Mouse (Mus musculus) R1 (cell line): ENCODE measurements around the gene Mnx1.
"Not testable (repeated sequence)": the region's sequence is repeated elsewhere in the genome, so short reads cannot be mapped to it uniquely, and the experiment has no call there.

Experiments used
- DNase-seq: peaks from one replicate; pipeline ENCODE4 v3.0.0-alpha.2; 2018; ENCODE audit warnings: low read depth, low spot score

Mnx1 gene

GRCm38 (mm10) chr5:29469501-29469900 is 8.8 kb downstream of the Mnx1 start:
- no peak for DNase-seq

GRCm38 (mm10) chr5:29468351-29469065 is 9.8 kb downstream of the Mnx1 start:
- peak; percentile 40 for DNase-seq

- DNase-seq, result peak; percentile 82
These were observed 10.6 kb downstream of the Mnx1 start for GRCm38 (mm10) chr5:29467489-29468350.

GRCm38 (mm10) chr5:29462943-29463686 is 15.2 kb downstream of the Mnx1 start:
- no peak for DNase-seq

- DNase-seq, result no peak
These were observed 21.2 kb downstream of the Mnx1 start for GRCm38 (mm10) chr5:29456895-29457656.

- DNase-seq, result no peak
These were observed 25.9 kb downstream of the Mnx1 start for GRCm38 (mm10) chr5:29452352-29452751.

GRCm38 (mm10) chr5:29445275-29445674 is 33.0 kb downstream of the Mnx1 start:
- no peak for DNase-seq

- DNase-seq, result not testable (repeated sequence)
These were observed 41.5 kb downstream of the Mnx1 start for GRCm38 (mm10) chr5:29436728-29437127.

GRCm38 (mm10) chr5:29435491-29435890 is 42.8 kb downstream of the Mnx1 start:
- DNase-seq, result no peak

GRCm38 (mm10) chr5:29434872-29435358 is 43.4 kb downstream of the Mnx1 start:
- DNase-seq, result peak; percentile 49

GRCm38 (mm10) chr5:29434228-29434871 is 43.9 kb downstream of the Mnx1 start, which contains the start of gene Nom1:
Nom1 (plus strand) TSS chr5:29434664.
- DNase-seq, result peak; percentile 95

GRCm38 (mm10) chr5:29423330-29423729 is 54.9 kb downstream of the Mnx1 start:
- not testable (repeated sequence) for DNase-seq
